Mouse (Mus musculus): ENCODE results near the gene Glmp.
"Not testable (repeated sequence)": the region's sequence is repeated elsewhere in the genome, so short reads cannot be mapped to it uniquely, and the experiment has no call there.

- TF ChIP-seq CTCF (IDR thresholded peaks at IDR 0.05; ENCODE audit: control insufficient read depth, insufficient read depth, insufficient replicate concordance, low read depth, low read length); POLR2A (IDR thresholded peaks at IDR 0.05; ENCODE audit: control insufficient read depth, low read depth, low read length): not testable (repeated sequence)
Measured at GRCm38 (mm10) chr3:88376644-88377043, 51.8 kb downstream of the Glmp start.

Data from testis, adult 2 months (tissue).